Mouse (Mus musculus) heart, adult 2 months (tissue): ENCODE results near the gene Ngb.

ENCODE experiments used
- CTCF ChIP-seq: fragments of 200-600 bp; IDR thresholded peaks from 2 replicates; pipeline ENCODE4 v1.8.1; 2022; ENCODE audit warnings: antibody characterized with exemption, mild to moderate bottlenecking, moderate library complexity
- EP300 ChIP-seq: fragments of 200-500 bp; IDR thresholded peaks from 2 replicates; pipeline ENCODE4 v1.6.1; 2011; ENCODE audit warnings: low read depth, low read length, control low read depth; ENCODE audit not compliant: insufficient read depth
- POLR2A ChIP-seq: fragments of 200-500 bp; IDR thresholded peaks from 2 replicates; pipeline ENCODE4 v1.6.1; 2011; ENCODE audit warnings: mild to moderate bottlenecking, low read depth, low read length, control low read depth; ENCODE audit not compliant: insufficient read depth

GRCm38 (mm10) chr12:87057066-87057465 lies 45.3 kb downstream of the Ngb start:
- TF ChIP-seq CTCF (no peak), EP300 (no peak), POLR2A (no peak)
